Mouse (Mus musculus) left cerebral cortex, postnatal 25 days (tissue): ENCODE measurements around the gene Fcmr. TPM values are rescaled to one million over a fixed set of nuclear protein-coding genes. Genes with fewer than 3 reads are reported as not detected.
A peak's percentile ranks its signal among the peaks of the same experiment; 100 is the strongest.

ENCODE experiments used
- DNase-seq, 2 experiments: peaks; one replicate each; pipeline ENCODE4 v3.0.0; 2022; ENCODE audit warnings: low spot score in 2 of 2, mixed read lengths in 1 of 2
- intact Hi-C: fragments of 180-260 bp; cut with DNase I; formaldehyde crosslinking; loops from one replicate; pipeline ENCODE4 v1.15.1; 2025
- total RNA-seq, 2 experiments: library from RNA; stranded (reverse); gene quantifications; 2 replicates each; pipeline ENCODE4 v1.2.3; 2021

Fcmr gene
- total RNA-seq, 2 experiments from 2014 or later: not detected

DNA sequence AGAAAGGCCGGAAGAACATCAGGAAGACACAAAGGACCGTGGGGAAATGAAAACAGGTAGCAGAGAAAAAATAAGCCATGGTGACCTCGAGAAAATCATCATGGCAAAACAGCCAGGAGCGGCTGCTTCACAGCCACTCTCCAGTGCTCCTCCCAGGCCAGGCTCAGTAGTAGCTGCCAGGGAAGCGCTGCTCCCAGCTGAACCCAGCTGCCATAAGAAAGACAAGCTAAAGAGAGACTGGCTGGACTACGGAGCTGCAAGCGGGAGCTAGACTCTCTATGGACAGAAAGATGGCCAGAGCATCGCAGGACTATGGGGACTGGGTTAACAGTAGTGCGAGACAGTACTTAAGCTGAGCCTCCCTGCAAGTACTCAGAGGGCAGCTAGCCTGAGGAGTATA, 10.7 kb upstream of the Fcmr start:
- DNase-seq: no peak
- intact Hi-C loops: no loop called here

GRCm38 (mm10) chr1:130855723-130856122, 9.7 kb upstream of the Fcmr start:
- intact Hi-C loops: no loop called here
- DNase-seq: no peak

DNA sequence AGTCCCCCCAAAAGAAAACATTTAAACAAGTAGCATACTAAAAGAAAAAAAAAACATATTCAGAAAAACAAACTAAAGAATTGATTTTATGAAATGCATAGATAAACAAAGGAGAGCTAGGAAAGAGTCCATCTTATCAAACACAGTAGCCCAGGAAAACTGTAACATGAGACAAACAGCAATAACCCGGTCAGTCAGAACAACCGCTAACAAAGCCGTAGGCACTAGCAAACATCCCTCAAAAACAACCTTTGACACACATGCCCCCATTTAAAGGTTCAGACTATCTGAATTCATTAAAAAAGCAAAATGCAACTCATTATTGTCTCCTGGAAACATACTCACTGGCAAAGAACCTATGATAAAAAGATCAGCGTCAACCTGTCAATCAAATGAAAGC, 8.0 kb upstream of the Fcmr start:
- DNase-seq: no peak
- intact Hi-C loops: no loop called here

GRCm38 (mm10) chr1:130864238-130864637, 1.2 kb upstream of the Fcmr start:
- peak in 1 of 2 experiments; percentile 26 for DNase-seq
- intact Hi-C loops: no loop called here

- intact Hi-C loops: no loop called here
- no peak for DNase-seq
These were observed 728 bp upstream of the Fcmr start for GRCm38 (mm10) chr1:130864741-130865140.

GRCm38 (mm10) chr1:130872912-130873311, 7.4 kb downstream of the Fcmr start:
- intact Hi-C loops: no loop called here
- no peak for DNase-seq

- DNase-seq: peak; percentile 53 to 72
- intact Hi-C loops: loop anchor here (1.0 to 5.0 kb wide), 3 partner anchors 87 to 392 kb away; no protein-coding TSS in a partner anchor
These were observed 9.7 kb downstream of the Fcmr start for GRCm38 (mm10) chr1:130875139-130875538.

- intact Hi-C loops: loop anchor here (1.0 to 5.0 kb wide), 3 partner anchors 86 to 391 kb away; no protein-coding TSS in a partner anchor
These were observed 10.4 kb downstream of the Fcmr start for GRCm38 (mm10) chr1:130875910-130876309.

GRCm38 (mm10) chr1:130876931-130877509, 11.6 kb downstream of the Fcmr start:
- intact Hi-C loops: loop anchor here (1.0 to 5.0 kb wide), 3 partner anchors 85 to 390 kb away; no protein-coding TSS in a partner anchor
- peak; percentile 76 to 79 for DNase-seq

More at GRCm38 (mm10) chr1:130875910-130876309, 10.4 kb downstream of the Fcmr start:
- DNase-seq: no peak

GRCm38 (mm10) chr1:130877889-130878614, 12.6 kb downstream of the Fcmr start:
- peak in 1 of 2 experiments; percentile 8 for DNase-seq
- intact Hi-C loops: loop anchor here (1.0 to 5.0 kb wide), 3 partner anchors 84 to 389 kb away; no protein-coding TSS in a partner anchor

- no peak for DNase-seq
- intact Hi-C loops: loop anchor here (5.0 kb wide), 2 partner anchors 82 to 387 kb away; no protein-coding TSS in a partner anchor
These were observed 14.5 kb downstream of the Fcmr start for GRCm38 (mm10) chr1:130879927-130880326.

- intact Hi-C loops: no loop called here
- DNase-seq: no peak
These were observed 17.7 kb downstream of the Fcmr start for GRCm38 (mm10) chr1:130883146-130883545.

DNA sequence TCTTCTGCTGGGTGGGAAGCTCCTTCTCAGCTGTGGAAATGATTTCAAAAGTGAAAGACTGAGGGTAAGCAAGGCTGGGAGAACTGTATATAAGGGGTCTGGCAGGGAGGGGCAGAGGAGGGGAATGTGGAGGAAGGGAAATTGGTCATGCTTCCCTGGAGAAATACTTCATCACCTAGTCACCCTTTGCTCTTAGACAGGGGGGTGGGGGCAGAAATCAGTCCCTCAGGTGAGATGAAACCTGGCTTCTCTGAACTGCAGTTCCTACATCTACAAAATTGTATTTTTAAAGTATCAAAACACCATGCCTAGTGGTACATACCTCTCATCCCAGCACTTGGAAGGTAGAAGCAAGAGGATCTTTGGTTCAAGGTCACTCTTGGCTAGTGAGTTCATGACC, 21.9 kb downstream of the Fcmr start, which contains the start of gene Il24:
Il24 (minus strand) TSS at position 101 of the 400 bp plus-strand sequence.
- intact Hi-C loops: no loop called here
- DNase-seq: no peak

DNA sequence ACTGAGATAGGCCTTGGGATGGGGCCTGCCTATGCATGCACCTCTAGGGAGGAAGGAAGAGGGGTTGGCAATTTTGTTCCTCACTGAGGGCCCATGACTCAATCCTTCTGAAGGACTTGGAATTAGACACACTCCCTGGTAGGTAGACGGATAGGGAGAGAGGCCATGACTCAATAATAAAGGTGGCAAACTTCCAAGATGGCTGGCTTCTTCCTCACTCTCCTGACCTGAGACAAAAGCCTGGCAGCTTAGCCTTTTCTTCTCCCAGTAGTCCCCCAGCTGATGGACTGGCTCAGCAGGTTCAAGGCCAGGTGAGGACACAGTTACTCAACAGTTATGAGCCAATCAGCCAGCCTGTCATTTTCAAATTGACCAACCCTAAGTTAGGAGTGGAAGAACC, 27.0 kb downstream of the Fcmr start:
- DNase-seq: no peak

GRCm38 (mm10) chr1:130893329-130894040, 28.0 kb downstream of the Fcmr start:
- intact Hi-C loops: no loop called here
- no peak for DNase-seq

More for the DNA sequence above, 27.0 kb downstream of the Fcmr start:
- intact Hi-C loops: no loop called here

DNA sequence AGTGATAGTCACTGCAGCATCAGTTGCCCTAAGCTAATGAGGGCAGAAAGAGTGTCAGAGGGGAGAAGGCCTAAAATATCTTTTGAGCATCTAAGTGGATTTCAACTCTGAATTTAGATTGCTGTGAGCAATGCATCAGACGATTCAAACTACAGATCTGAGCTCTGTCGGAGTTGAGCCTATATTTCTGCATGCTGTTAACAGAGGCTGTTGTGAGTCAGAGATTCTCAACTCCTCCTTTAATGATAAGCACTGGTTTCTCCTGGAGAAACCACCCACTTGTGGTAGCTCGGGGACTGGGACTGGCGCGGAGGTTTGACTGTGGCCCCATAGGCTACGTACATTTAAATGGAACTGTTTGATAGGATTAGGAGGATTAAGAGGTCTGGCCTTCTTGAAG, 29.0 kb downstream of the Fcmr start:
- peak in 1 of 2 experiments; percentile 17 for DNase-seq
- intact Hi-C loops: no loop called here

DNA sequence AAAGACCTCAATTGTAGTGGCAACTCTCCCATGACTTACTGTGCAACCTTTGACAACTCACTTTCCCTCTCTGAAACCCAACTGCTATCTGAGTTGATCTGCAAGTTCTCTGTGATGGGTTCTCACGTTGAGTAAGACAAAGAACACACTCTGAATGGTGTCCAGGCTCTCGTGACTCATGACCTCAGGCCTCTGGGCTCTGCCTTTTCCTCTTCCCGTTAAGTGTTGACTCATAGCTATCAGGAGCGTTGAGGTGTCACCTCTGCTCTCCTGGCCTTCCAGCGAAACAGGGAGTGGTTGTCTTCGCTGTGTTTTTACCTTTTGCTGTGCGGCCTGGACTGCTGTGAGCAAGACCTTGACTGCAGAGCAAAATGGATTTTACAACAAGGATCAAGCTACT, 37.0 kb downstream of the Fcmr start:
- no peak for DNase-seq
- intact Hi-C loops: no loop called here

DNA sequence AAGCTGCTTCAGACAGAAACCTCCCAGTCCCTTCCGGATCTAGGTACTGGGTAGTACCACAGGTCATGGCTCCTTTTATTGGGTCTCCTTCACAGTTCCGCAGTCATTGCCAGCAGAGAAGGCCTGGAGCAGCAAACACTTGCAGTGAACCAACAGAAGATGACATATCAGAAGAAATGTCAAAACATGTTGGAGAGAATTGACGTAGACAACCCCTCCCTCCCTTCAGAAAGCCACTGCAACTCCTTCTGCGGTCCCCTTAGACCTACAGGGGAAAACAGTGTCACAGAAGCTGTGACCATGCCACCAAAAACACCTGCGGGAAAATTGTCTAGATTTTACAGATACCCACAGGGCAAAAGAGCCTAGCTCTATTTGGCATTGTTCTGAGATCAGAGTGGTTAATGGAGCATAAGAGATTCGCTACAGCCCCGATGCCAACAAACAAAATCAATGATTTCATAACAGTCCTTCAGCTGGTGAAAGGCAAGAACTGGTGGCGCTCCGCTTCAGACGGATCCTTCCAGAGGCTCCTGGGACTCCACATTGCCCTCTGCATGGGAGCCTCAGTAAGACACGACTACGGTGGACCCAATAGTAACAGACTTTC, 46.0 kb downstream of the Fcmr start, which contains the start of gene Il20:
Il20 (minus strand) TSS at position 51 of the 610 bp plus-strand sequence.
- intact Hi-C loops: no loop called here

DNA sequence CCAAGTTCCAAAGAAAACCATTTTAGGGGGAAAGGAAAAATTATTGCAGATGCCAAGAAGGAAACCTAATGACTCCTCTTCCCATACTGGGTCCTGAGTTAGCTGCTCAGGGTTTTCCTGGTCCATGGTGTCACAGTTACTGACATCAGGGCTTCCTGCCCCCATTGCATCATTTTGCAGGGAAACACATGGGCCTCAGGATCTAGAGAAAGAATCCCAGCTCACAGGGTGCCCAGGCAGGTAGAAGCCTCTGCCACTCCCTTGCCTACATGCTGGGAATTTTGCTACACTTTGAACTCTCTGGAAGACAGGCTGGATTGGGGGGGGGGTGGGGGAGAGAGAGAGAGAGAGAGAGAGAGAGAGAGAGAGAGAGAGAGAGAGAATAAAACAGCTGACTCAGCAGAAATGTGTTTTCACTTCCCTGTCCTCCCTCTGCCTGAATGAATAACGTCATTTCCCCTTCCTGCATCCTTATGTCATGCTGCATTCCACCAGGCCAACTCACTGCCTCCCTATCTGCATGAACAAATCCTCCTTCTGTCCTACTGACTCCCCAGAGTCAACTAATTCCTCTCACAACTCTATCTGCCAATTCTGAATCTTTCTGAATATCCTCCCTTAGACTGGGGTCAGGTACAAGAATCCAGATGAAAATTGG, 53.0 kb downstream of the Fcmr start:
- DNase-seq: no peak
- intact Hi-C loops: no loop called here

More for the DNA sequence above, 46.0 kb downstream of the Fcmr start, which contains the start of gene Il20:
- no peak for DNase-seq
